35 mouse cellular contexts compared by ENCODE assay signal in genomic region chr1:106468021-106468420, GRCm38 (mm10).
"Had no signal": no experiment of that assay in that cellular context is flagged by ENCODE, and none has a peak within 500 bp of the region (broad histone marks: within the 10 kb centered on the region; RNA-seq: fewer than 3 reads in every experiment).

No protein-coding gene starts in this region.

- H3K9me3 ChIP-seq: heart, embryonic 10.5 days; heart, embryonic 12.5 days; heart, embryonic 13.5 days; heart, embryonic 15.5 days; hindbrain, embryonic 10.5 days; hindbrain, embryonic 12.5 days; hindbrain, embryonic 13.5 days; hindbrain, embryonic 15.5 days; intestine, embryonic 15.5 days; kidney, embryonic 15.5 days had no signal

- ATAC-seq: hindbrain, embryonic 16.5 days; hindbrain, postnatal 0 days; inflammation-experienced regulatory T-cells, adult 6 months; intestine, embryonic 15.5 days; intestine, embryonic 16.5 days; intestine, postnatal 0 days had no signal

- H3K4me3 ChIP-seq: heart, embryonic 10.5 days; heart, embryonic 12.5 days; heart, embryonic 13.5 days; heart, embryonic 15.5 days; hindbrain, embryonic 10.5 days; hindbrain, embryonic 12.5 days; hindbrain, embryonic 13.5 days; hindbrain, embryonic 15.5 days; intestine, embryonic 15.5 days; kidney, embryonic 15.5 days; layer of hippocampus, adult 2 months; left cerebral cortex, adult 2 months had no signal

- DNase-seq: heart, postnatal 10 days; heart, postnatal 14 days; heart, postnatal 36 days; heart, postnatal 4 days; kidney, adult 11 months; kidney, adult 18-20 months; kidney, adult 8-10 months; kidney, adult 9 months; kidney, postnatal 10 days; kidney, postnatal 14 days; kidney, postnatal 25 days; kidney, postnatal 36 days; kidney, postnatal 4 days; layer of hippocampus, adult 9-11 months; layer of hippocampus, postnatal 36 days had no signal

- H3K36me3 ChIP-seq: heart, embryonic 10.5 days; heart, embryonic 12.5 days; heart, embryonic 13.5 days; heart, embryonic 15.5 days; hindbrain, embryonic 10.5 days; hindbrain, embryonic 12.5 days; hindbrain, embryonic 13.5 days; hindbrain, embryonic 15.5 days; intestine, embryonic 15.5 days; kidney, embryonic 15.5 days had no signal

- H3K4me2 ChIP-seq: heart, embryonic 11.5 days; heart, embryonic 12.5 days; heart, embryonic 13.5 days; heart, embryonic 15.5 days; hindbrain, embryonic 12.5 days; hindbrain, embryonic 13.5 days; hindbrain, embryonic 14.5 days; hindbrain, embryonic 15.5 days; intestine, embryonic 15.5 days; kidney, embryonic 15.5 days had no signal

- H3K27me3 ChIP-seq: heart, embryonic 12.5 days; heart, embryonic 13.5 days; heart, embryonic 15.5 days; hindbrain, embryonic 12.5 days; hindbrain, embryonic 13.5 days; hindbrain, embryonic 15.5 days; intestine, embryonic 15.5 days; kidney, embryonic 15.5 days had no signal

- H3K27ac ChIP-seq: heart, embryonic 10.5 days; heart, embryonic 13.5 days; heart, embryonic 15.5 days; hindbrain, embryonic 10.5 days; hindbrain, embryonic 12.5 days; hindbrain, embryonic 13.5 days; hindbrain, embryonic 14.5 days; hindbrain, embryonic 15.5 days; hindbrain, postnatal 0 days; intestine, embryonic 15.5 days; kidney, embryonic 15.5 days; kidney, postnatal 0 days; layer of hippocampus, adult 2 months; left cerebral cortex, adult 2 months had no signal

- H3K9ac ChIP-seq: heart, embryonic 12.5 days; heart, embryonic 13.5 days; heart, embryonic 15.5 days; hindbrain, embryonic 12.5 days; hindbrain, embryonic 13.5 days; hindbrain, embryonic 14.5 days; hindbrain, embryonic 15.5 days; intestine, embryonic 15.5 days; kidney, embryonic 15.5 days had no signal

- H3K4me1 ChIP-seq: heart, embryonic 10.5 days; heart, embryonic 12.5 days; heart, embryonic 15.5 days; hindbrain, embryonic 15.5 days; intestine, embryonic 15.5 days had no signal
